Mouse (Mus musculus): Measurements from ENCODE around the gene Nes.

Gene Nes

DNA sequence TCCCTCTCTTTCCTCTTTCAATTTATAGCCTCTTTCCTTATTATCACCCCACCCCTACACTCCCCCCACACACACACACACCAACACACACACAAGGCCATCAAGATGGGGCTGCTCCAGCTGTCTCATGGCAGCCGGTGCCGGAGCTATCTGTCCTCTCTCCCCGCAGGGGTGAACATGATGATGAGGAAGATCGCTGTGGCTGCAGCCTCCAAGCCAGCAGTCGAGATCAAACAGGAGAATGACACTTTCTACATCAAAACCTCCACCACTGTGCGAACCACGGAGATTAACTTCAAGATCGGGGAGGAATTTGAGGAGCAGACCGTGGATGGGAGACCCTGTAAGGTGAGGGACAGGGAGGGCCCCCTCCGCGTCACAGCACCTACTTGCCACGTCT lies 18.9 kb upstream of the Nes start:
- no peak for DNase-seq

DNA sequence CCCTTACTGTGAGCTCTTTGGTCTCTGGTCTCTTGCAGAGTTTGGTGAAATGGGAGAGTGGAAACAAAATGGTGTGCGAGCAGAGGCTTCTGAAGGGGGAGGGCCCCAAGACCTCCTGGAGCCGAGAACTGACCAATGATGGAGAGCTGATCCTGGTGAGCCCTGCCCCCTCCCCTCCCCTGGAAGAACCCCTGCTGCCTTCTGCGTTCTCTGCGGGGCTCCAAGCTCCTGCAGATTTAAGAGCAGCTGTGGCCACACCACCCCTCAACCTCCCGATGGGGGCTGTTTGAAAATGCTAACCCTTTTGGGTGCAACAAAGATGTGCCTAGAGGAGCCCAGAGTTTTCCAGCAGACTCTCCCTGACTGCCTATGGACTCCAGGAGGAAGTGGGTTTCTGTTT lies 18.4 kb upstream of the Nes start:
- DNase-seq: no peak

DNA sequence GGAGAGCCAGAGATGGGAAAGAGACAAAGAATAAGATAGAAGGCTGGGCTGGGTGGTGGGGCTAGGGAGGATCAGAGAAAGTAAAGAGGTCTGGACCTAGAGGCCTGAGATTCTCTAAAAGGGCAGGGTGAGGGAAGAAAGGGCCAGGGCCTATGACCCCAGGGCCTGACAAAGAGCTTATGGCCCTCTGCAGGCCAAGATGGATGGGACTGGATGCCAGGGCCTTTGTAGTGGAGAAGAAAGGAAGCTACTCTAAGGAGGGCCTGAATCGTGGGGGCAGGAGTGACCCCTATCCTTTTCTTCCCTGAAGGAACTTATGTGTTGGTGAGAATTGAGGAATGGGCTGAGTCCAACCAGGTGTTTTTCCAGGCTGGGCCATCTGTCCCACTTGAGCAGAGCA lies 12.8 kb upstream of the Nes start:
- no peak for DNase-seq

DNA sequence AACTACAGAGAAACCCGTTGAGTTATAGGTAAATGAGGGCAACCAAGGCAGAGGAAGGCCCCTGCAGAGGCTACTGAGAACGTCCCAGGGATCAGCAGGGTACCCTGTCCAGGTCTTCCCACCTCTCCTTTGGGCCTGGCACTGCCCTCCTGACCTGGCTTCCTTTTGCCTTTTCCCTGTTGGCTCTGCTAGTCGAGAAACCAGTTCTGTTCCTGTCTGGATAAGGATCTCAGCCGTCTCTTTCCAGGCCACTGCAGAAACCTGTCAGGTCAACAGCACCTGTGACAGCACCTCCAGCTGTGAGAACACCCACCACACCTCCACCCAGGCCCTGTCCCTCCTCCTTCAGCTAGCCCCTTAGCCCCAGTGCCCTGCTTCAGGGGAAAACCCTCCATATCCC lies 12.4 kb upstream of the Nes start:
- DNase-seq: no peak

DNA sequence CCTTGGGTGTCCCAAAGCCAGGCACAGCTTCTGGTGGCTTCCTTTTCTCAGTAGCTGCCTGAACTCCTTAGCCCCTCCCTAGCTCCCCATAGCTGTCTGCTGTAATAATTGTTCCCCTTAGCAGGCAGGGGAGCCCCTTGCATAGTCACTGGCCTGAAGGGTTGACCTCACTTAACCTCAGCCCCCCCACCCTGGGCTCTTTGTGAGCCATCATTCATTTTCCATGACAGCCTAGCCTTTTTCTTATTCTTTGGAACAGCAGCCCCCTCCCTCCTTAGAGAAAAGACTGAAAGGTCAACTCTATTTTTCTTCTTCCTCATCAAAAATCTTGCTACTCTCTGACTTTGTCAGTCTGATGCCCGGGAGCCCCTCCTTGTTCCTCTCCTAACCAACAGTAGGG lies 11.9 kb upstream of the Nes start:
- DNase-seq: no peak

DNA sequence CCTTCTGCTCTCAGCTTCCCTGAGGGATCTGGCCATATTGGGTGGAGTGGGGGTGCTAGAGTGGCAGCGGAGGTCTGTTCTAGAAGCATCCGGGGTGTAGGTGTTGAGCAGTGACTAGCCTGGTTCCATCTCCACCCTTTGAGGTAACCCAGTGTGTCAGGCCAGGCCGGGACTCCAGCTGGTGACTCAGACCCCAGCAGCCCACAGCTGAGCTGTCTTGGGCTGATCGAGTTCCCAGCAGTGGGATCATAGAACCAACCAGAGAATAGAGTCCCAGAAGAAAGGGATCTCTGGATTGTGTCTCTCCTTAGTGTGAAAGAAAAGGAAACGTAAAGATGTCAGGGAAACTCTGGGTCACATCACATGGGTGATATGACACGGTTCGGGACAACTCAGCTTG lies 11.5 kb upstream of the Nes start:
- no peak for DNase-seq

DNA sequence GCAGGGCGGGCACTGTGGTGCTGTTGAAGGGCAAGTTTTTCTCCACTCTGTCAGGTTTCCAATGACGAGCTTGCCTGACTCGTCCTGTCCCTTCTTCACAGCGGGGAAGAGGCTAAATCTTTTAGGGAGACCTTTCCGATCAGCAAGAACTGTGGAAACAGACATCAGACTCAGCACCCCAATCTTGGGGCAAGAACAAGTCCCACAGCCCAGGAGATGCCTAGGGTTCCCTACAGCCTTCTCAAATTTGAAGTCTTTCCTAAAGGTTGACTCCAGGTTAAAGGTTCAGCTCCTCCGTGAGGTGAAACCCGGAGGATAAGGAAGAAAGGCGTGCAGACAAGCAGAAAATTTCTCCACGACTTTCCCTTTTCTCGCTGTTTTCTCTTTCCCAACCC lies 10.7 kb upstream of the Nes start:
- no peak for DNase-seq

DNA sequence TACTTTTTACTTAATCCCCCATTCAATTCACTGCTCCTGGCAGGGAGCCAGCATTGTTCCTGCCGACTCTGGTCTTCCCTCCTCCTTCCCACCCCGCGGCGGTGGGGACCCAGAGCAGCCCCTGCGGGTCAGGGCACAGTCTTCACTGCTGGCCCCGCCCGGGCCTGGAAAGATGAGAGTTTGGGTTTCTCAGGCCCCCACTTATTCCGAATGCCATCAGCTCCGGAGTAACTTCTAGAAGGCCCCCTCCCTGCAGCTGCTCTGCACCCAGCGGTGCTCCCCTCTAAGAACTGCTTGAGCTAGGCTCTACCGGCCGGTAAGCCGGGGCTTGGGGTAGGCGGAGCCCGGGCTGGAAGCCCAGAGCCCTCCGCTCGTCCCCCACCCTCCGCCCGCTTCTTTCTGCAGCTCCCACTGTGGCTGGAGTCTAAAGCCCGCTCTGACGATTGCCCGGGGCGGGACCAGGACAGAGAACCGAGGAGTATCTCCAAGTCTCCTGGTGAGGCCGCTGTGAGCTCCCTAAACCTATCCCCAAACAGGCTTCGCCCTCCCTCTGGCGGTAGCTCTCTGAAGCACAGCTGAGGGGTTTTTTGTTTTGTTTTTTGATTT lies 10.2 kb upstream of the Nes start:
- peak; percentile 47 for DNase-seq

DNA sequence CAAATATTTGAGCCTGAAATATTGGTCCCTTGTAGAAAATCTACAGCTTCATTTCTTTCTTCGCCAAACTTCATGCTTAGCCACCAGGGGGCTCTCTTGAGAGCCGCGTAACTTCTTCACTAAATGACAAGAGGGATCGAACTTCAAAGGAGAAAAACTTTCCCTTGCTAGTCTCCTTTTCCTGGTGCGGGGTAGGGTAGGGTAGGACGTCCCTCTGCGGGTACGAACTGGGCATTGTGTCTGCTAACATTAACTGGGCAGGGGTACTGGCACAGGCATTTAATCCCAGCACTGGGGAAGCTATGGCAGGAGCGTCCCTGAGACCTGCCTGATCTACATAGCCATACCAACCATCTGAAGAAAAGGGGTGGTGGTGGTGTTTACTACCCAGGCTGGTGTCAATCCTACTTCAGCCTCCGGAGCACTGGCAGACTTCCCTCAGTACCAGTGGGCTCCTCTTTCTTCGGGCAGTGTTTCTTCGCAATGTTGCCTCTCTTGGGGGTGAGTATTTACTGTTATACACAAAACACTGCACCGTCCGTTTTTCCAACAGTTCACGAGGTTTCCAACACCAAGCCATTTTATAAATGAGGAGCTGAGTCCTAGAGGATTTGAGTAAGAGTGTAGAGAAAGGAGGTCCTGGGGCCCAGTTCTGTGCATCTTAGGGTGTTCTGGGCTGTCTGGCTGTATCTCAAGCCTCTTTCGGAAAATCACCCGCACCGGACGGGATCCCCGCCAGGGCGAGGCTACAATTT lies 517 bp upstream of the Nes start:
- DNase-seq: peak; percentile 40

GRCm38 (mm10) chr3:87971489-87972202 lies 768 bp downstream of the Nes start:
- DNase-seq: no peak

DNA sequence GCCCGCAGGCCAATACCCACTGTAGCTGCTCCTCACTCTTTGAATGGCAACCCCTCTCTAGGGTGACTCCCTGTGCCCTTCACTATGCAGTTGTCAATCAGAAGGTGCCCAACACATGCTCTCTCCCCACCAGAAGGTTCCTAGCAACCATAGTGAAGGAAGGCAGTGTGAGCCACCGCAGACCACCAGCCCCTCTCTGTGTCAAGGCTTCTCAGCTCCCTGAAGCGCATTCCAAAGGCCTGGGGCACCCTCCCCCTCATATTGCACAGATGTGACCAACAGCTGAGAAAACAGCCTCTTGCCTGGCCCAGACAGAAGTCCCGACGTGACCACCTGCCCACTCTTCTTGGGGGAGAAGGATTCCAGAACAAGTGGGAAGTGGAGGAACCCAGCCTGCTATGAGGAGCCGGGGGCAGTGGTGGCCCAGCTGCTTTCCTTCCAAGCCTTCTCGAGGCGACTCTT lies 1.4 kb downstream of the Nes start:
- DNase-seq: no peak

DNA sequence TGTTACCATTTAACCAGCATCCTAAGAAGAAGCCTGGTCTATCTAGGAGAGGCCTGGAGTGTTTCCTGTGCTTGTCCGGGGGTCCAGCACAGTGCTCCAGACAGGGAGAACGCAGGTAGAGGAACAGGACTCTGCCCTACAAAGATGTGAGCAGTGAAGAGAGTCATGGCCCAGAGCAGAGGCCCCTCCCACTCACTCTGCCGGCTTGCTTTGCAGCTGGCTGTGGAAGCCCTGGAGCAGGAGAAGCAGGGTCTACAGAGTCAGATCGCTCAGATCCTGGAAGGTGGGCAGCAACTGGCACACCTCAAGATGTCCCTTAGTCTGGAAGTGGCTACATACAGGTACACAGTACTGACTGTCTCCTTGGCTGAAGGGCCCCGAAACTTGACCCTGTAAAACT lies 1.9 kb downstream of the Nes start:
- no peak for DNase-seq

DNA sequence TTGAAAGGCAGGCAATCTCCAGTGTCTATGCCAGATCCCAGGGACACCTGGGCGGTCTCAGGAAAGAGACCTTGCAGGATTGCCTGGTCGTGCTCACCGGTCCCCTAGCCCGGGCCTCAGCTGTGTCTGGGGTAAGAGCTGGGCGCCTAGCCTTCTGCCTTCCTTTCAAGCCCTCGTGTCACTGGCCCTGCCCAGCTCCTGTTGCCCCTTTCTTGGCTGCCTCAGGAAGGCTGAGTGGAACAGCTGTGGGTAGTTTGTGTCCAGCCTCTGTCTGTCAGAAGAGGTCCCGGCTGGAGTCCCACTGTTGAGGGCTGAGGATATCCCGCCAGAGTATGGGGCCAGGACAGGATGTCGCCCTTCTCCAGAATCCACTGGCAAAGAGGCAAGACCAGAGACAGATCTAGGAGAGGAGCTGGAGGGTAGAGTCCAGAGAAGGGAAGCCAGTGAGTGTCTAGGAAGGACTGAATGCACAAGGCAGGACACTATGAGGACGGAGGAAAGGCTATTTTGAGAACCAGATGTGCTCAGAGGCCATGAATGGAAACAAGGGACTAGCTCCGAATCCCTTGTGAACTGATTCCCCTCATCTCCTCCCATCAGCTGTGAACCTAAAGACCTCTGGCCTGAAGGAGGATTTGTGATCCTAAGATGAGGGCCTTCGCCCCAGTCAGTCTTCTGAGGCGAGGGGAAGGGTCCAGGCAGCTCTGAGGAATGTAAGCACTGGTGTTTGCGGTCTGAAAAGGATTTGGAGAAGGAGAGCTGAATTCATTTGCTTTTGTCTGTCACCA lies 2.9 kb downstream of the Nes start:
- DNase-seq: no peak

- DNase-seq: no peak
These were observed 3.6 kb downstream of the Nes start for GRCm38 (mm10) chr3:87974381-87974987.

DNA sequence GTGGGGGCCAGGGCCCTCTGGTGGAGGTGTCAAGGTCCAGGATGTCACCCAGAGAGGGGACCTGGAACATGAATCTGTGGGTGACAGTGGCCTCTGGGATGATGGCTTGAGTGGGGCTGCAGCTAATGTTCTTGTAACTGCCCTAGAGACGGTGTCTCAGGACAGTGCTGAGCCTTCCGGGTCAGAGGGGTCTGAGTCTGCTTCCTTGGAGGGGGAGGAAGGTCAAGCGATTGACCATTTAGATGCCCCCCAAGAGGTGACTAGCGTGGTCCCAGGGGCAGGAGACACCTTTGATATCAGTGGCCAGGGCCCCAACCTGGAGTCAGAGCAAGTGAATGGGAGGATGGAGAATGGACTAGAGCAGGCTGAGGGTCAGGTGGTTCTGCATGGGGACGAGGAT lies 8.6 kb downstream of the Nes start:
- no peak for DNase-seq

DNA sequence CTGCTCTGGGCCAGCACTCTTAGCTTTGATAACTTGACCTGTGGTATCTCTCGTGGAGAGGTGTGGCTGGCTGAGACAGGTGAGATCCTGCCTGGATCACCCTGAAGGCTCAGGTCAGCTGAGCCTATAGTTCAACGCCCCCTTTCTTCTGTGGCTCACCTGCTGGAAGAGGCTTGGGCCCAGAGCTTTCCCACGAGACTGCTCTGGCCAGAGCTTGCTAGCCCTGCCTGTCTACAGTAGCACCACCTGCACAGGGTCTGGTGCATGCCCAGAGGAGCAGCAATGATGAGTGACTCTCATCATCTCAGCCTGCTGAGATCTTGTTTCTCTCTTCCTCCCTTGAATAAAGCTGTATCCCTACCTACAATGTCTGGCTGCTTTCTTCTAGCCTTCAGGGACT lies 9.2 kb downstream of the Nes start:
- DNase-seq: no peak

GRCm38 (mm10) chr3:87980728-87981127 lies 9.8 kb downstream of the Nes start:
- no peak for DNase-seq

DNA sequence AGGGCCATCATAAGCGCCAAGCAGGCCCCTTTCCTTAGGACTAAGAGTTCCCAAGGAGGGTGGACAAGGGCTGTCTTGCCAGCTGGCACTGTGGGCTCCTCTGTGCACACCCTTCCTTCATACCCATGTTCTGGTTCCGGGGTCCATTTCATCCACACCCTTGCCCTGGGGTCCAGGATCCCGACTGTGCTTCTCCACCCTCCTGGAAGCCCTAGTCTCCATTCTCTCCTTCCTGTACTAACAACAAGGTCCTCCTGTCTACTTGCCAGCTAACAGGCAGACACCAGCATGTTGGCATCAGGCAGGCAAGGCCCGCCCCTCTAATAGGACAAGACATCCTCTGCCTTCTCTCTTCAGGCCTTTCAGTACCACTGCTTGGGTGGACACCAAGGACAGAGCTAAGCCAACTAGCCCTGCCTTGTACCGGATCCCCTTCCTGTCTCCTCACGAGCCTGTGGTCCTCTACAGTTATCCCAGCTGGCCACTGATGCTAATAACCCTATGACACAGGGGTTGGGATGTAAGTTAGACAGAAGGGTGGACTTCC lies 10.4 kb downstream of the Nes start:
- DNase-seq: no peak

DNA sequence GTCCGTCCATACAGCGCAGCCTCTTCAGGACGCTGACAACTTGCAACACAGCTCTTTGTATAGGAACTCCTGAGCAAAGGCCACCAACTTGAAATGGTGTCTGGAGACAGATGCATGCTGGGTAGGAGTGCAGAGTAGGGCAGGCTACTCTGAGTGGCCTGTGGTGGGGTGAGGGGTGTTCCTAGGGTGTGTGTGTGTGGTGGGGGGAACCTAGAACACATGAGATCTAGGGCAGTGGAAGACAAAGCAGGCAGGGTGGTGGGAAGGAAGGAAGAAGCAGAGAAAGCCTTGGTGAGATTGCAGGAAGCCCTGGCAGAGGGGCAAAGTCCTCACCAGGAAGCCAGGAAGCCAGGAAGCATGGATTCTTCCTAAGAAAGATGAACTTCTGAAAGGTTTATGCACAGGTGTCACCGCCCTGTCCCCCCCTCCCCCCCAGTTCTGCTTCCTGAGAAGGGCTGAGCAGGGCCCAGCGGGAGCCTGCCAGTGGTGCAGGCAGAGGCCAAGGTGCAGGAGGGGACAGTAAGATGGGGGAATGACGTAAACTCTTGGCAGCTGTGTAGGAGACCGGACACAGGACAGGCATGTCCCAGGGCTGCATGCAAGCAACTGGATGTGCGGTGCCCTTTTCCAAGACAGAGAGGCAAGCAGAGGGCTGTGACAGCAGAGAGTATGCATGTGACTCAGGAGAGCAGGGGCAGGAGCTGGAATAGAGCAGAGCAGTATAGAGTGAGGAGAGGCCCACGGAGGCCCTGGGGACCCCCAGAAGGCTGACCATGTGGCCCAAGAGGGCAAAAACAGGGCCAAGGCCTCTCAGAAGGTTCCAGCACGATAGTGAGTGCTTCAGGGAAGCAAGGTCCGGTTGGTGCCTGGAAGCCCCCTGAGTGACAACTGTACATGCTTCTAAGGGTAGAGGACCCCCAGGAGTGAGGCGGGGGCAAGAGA lies 11.3 kb downstream of the Nes start:
- no peak for DNase-seq

GRCm38 (mm10) chr3:87982836-87983601 lies 12.1 kb downstream of the Nes start:
- DNase-seq: no peak

DNA sequence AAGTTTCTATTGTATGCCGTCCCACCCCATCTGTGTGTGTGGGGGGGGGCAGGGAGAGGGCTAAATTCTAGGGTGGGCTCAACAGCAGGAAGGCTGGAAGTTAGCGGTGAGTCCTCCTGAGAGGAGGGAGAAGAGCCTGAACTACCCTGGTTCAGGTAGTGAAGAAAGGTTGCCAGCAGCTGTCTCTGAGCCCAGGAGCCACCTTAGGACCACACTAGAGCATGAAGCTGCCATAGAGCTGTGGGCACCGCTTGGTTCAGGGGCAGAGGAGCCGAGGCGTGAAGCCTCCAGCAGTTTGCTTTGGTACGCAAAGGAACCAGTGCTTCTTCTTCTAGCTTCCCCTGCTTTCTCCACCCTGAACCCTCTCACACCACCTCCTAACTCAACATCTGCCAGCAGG lies 12.7 kb downstream of the Nes start:
- DNase-seq: no peak

Data from cerebellum, adult 8-10 months (tissue).